Mouse (Mus musculus): Measurements from ENCODE around the gene Ly6g5c. TPM values are rescaled to one million over a fixed set of nuclear protein-coding genes. Genes with fewer than 3 reads are reported as not detected.

Gene Ly6g5c
- total and polyA plus RNA-seq, 3 experiments = not detected

DNA sequence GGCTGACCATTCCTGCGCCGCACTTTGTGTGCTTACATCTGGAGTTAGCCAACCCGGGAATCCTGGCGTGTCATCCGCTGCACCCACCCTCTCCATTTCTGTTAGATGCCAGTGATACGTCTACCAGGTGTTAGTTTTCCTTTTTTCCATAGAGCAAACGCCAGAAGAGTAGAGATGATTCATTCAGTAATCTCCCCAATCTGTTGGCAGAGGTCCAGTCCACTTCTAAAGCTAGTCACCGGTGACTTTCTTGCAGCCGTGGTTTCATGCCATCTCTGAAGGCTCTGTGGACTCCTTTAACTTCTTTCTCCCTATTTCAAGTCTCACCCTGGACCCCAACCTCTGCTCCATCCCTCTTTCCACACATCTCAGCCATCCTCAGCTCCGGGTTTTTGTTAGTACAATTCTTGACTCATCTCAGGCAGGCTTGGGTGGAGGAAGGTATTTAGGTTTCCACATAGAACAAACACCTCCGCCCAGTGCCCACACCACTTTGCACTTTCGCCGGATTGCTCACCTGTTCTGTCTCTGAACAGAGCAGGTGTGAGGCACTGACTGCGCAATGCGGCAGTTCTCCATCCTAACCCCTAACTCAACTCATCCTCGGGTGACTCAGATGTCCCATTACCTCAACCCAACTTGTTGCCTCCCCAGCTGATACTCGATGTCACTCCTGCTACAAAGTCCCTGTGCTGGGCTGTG is 39.7 kb upstream of the Ly6g5c start:
- 62% methylated on average over 17 of the region's 17 CpGs for WGBS
- DNase-seq = no peak
- H3K27me3 ChIP-seq (ENCODE audit: control insufficient read depth, insufficient read depth, low read length) = no peaks in the 10 kb centered on the region; the same call in 1 of the 2 replicates

DNA sequence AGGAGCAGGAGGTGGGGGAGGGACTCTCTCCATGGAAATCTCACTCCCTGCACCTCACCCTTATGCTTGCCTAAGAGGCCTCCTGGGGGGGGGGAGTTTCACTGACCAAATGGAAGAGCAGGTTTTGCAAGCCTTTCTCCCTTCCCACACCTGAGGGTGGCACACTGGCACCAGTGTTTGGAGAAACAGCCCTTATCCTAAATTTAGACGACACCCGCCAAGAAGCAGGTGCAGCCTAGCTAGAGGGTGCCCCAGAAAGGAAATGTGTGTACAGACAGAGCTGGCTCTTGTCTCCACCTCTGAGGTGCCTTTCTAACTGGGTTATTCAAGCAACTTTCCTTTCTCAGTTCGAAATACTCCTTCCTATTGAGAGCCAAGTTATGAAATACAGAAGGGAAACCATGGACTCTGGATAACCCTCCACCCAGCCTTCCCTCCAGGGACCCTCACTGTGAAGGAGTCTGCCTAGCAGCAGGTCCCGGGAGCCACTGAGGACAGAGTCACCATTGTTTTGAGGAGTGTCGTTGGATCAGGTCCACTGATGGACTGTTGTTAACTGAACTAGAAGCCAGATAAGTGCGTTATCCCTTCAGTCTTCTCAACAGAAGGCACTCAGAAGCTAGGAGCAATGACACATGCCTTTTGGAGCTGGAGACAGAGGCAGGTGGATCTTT is 37.4 kb upstream of the Ly6g5c start:
- Histone ChIP-seq H3K27me3 (ENCODE audit: control insufficient read depth, insufficient read depth, low read length) (no peaks in the 10 kb centered on the region; the same call in 1 of the 2 replicates), H3K4me1 (ENCODE audit: control insufficient read depth, insufficient read depth, low read length) (no peaks in the 10 kb centered on the region), H3K9ac (ENCODE audit: low read depth, low read length) (no peak overlapping the region), H3K36me3 (ENCODE audit: control insufficient read depth, insufficient read depth, low read length) (no peaks in the 10 kb centered on the region), H3K79me2 (replicated peaks; ENCODE audit: control insufficient read depth, insufficient read depth, low read length) (no peaks in the 10 kb centered on the region), H3K4me3 (no peak overlapping the region), H3K27ac (no peak overlapping the region)
- intact Hi-C loops (cut with DNase I) = no loop called here
- WGBS = 29% methylated on average over 6 of the region's 6 CpGs
- peak in 1 of 2 experiments; percentile 32 for DNase-seq
- TF ChIP-seq EP300 (IDR thresholded peaks at IDR 0.05; ENCODE audit: insufficient read depth, low read depth, low read length) (no peak), CTCF (IDR thresholded peaks at IDR 0.05) (no peak), POLR2A (IDR thresholded peaks at IDR 0.05; ENCODE audit: insufficient read depth, low read depth, low read length) (no peak)

More for the DNA sequence above, 39.7 kb upstream of the Ly6g5c start:
- Histone ChIP-seq H3K4me1 (ENCODE audit: control insufficient read depth, insufficient read depth, low read length) (peaks cover 2% of the 10 kb centered on the region), H3K36me3 (ENCODE audit: control insufficient read depth, insufficient read depth, low read length) (no peaks in the 10 kb centered on the region), H3K79me2 (replicated peaks; ENCODE audit: control insufficient read depth, insufficient read depth, low read length) (no peaks in the 10 kb centered on the region), H3K4me3 (no peak overlapping the region), H3K27ac (no peak overlapping the region), H3K9ac (ENCODE audit: low read depth, low read length) (no peak overlapping the region)
- intact Hi-C loops (cut with DNase I) = no loop called here
- TF ChIP-seq EP300 (IDR thresholded peaks at IDR 0.05; ENCODE audit: insufficient read depth, low read depth, low read length) (no peak), CTCF (IDR thresholded peaks at IDR 0.05) (no peak), POLR2A (IDR thresholded peaks at IDR 0.05; ENCODE audit: insufficient read depth, low read depth, low read length) (no peak)

DNA sequence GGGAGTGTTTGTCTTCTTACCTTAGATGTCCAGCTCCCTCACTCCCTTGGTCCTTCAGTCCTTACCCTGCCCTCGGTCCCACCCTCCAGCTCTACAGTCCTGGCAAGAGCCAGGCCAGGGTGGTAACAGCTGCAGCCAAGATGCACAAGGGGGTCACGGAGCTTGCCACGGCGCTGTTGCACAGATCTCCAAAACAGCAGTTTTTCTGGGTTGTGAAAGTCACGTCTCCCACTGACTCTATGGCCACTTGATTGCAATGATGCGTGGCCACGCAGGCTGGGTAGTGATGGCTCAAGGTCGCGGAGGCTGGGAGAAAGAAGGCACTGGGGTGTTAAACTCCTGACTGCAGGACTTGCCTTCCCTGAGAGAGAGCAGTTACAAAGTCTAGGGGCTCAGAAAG is 36.6 kb upstream of the Ly6g5c start:
- H3K4me3 ChIP-seq = no peak overlapping the region
- no peak for DNase-seq
- no peak overlapping the region for H3K9ac ChIP-seq (ENCODE audit: low read depth, low read length)
- no peaks in the 10 kb centered on the region for H3K79me2 ChIP-seq (replicated peaks; ENCODE audit: control insufficient read depth, insufficient read depth, low read length)
- H3K27me3 ChIP-seq (ENCODE audit: control insufficient read depth, insufficient read depth, low read length) = no peaks in the 10 kb centered on the region; the same call in 1 of the 2 replicates
- WGBS = 82% methylated on average over 9 of the region's 9 CpGs
- H3K36me3 ChIP-seq (ENCODE audit: control insufficient read depth, insufficient read depth, low read length) = no peaks in the 10 kb centered on the region
- TF ChIP-seq EP300 (IDR thresholded peaks at IDR 0.05; ENCODE audit: insufficient read depth, low read depth, low read length) = no peak
- TF ChIP-seq POLR2A (IDR thresholded peaks at IDR 0.05; ENCODE audit: insufficient read depth, low read depth, low read length) = no peak
- no peak for TF ChIP-seq CTCF (IDR thresholded peaks at IDR 0.05)
- intact Hi-C loops (cut with DNase I) = no loop called here
- no peaks in the 10 kb centered on the region for H3K4me1 ChIP-seq (ENCODE audit: control insufficient read depth, insufficient read depth, low read length)
- H3K27ac ChIP-seq = no peak overlapping the region

DNA sequence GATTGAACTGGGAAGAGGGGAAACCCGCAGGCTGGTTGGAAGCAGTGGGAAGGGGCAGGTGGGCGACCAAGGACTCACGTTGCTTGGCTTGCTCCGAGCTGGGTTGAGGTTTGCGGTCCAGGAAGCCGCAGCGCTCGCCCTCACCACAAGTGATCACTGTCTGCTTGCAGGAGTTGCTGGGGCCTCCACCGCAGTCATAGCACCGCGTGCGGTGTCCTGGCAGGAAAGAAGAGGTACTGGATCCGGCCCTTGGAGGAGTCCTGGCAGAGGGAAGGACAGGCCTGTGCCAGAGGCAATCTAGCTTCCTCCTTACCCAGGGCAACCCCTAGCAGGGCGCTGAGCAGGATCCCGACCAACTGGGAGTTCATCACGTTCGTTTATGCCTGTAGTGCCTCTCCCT is 34.0 kb upstream of the Ly6g5c start:
- intact Hi-C loops (cut with DNase I) = no loop called here
- Histone ChIP-seq H3K4me1 (ENCODE audit: control insufficient read depth, insufficient read depth, low read length) (peaks cover 5% of the 10 kb centered on the region), H3K27ac (no peak overlapping the region), H3K79me2 (replicated peaks; ENCODE audit: control insufficient read depth, insufficient read depth, low read length) (no peaks in the 10 kb centered on the region), H3K36me3 (ENCODE audit: control insufficient read depth, insufficient read depth, low read length) (no peaks in the 10 kb centered on the region), H3K4me3 (no peak overlapping the region), H3K27me3 (ENCODE audit: control insufficient read depth, insufficient read depth, low read length) (no peaks in the 10 kb centered on the region), H3K9ac (ENCODE audit: low read depth, low read length) (no peak overlapping the region)
- TF ChIP-seq CTCF (IDR thresholded peaks at IDR 0.05) = no peak
- TF ChIP-seq EP300 (IDR thresholded peaks at IDR 0.05; ENCODE audit: insufficient read depth, low read depth, low read length) = no peak
- DNase-seq = no peak
- WGBS = 64% methylated on average over 17 of the region's 17 CpGs

DNA sequence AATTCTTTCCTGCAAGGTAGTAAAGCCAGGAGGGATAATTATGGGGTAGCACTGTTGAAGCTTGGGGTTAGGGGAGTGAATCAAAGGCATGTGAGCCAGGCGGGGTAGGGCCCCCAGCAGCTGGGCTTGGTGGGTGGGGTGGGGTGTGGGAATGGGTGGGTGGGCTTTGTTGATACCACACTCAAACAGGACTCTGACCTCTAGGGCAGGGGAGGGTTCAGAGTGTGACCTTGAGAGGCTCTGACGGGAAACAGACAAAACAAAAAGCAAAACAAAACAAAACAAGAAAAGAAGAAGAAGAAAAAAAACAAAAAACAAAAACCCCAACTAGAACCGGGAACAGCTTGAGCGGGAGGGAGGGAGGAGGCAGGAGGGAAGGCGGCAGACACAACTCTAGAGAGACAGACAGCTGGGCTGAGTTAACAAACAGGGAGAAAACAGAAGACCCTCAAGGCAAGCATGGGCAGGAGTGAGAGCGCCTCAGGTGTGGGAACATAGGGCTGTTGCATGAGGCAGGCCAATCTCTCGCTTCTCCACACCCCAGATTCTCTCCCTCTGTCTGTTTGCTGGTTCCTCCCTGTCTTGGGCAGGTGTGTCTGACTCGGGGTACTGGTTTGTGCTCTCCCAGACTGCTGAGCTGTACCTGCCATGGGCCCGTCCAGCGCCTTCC is 31.4 kb upstream of the Ly6g5c start, which contains the start of gene Ly6g6e:
TSS of gene Ly6g6e (plus strand) at position 396 of the 670 bp plus-strand sequence.
- peak within 1 kb of the TSS; percentile 68 for H3K27ac ChIP-seq
- WGBS = 51% methylated on average over 10 of the region's 10 CpGs
- H3K9ac ChIP-seq (ENCODE audit: low read depth, low read length) = peak within 1 kb of the TSS; percentile 73
- peak within 1 kb of the TSS; percentile 57 for H3K4me3 ChIP-seq
- TF ChIP-seq CTCF (IDR thresholded peaks at IDR 0.05) = no peak
- TF ChIP-seq EP300 (IDR thresholded peaks at IDR 0.05; ENCODE audit: insufficient read depth, low read depth, low read length) = no peak
- TF ChIP-seq POLR2A (IDR thresholded peaks at IDR 0.05; ENCODE audit: insufficient read depth, low read depth, low read length) = no peak
- no peaks in the 10 kb centered on the region for H3K79me2 ChIP-seq (replicated peaks; ENCODE audit: control insufficient read depth, insufficient read depth, low read length)
- H3K36me3 ChIP-seq (ENCODE audit: control insufficient read depth, insufficient read depth, low read length) = no peaks in the 10 kb centered on the region
- no peak for DNase-seq
- intact Hi-C loops (cut with DNase I) = no loop called here
- H3K4me1 ChIP-seq (ENCODE audit: control insufficient read depth, insufficient read depth, low read length) = peaks cover 8% of the 10 kb centered on the region
- H3K27me3 ChIP-seq (ENCODE audit: control insufficient read depth, insufficient read depth, low read length) = no peaks in the 10 kb centered on the region

Measured in heart, adult 2 months (tissue).